Mouse (Mus musculus): ENCODE results near the gene Acacb. TPM values are rescaled to one million over a fixed set of nuclear protein-coding genes. Genes with fewer than 3 reads are reported as not detected.
A peak's percentile ranks its signal among the peaks of the same experiment; 100 is the strongest.

Gene Acacb
- total RNA-seq, 2 experiments from 2014 or later: 3.8 to 4.7 TPM

GRCm38 (mm10) chr5:114172936-114173335 is 26.6 kb downstream of the Acacb start:
- intact Hi-C loops (cut with DNase I): loop anchor here (10.0 kb wide), 1 partner anchor 132 kb away; no protein-coding TSS in a partner anchor
- no peak for DNase-seq (ENCODE audit: low spot score in 2 of 2)

- DNase-seq (ENCODE audit: low spot score in 2 of 2): no peak
- intact Hi-C loops (cut with DNase I): loop anchor here (10.0 kb wide), 1 partner anchor 131 kb away; no protein-coding TSS in a partner anchor
Observed at GRCm38 (mm10) chr5:114173458-114173857, 27.1 kb downstream of the Acacb start.

DNA sequence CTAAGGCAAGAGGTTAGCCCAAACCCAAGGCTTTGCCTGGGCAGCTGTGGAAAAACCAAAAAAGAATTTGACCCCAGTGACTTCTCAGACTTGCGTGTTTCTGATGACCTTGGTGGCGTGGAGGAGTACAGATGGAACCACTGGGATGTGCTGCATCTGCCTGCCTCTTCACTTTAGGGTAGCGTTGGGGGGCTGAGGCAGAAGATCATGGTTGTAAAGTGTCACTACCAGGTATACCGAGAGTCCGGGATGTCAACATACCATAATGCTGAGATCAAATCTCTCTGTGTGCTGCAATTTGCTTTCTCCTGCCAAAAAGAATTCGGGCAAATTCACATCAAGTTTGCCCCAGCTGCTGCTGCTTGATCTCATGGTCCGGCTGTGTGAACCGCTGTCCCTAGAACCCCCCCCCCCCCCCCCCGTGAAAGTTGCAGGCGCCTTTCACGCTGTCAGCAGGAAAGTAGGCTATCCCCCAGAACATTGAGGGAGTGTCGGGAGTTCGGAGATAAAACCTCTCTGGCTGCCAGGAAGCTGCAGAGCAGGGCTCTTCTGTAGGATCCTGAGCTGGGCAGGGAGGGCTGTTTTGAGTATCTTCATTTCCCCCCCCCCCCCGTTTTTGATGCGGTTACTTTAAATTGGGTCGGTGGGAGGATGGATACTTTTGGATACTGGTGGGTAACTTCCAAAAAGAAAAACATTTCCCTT is 27.7 kb downstream of the Acacb start:
- intact Hi-C loops (cut with DNase I): loop anchor here (10.0 kb wide), 1 partner anchor 131 kb away; no protein-coding TSS in a partner anchor
- no peak for DNase-seq (ENCODE audit: low spot score in 2 of 2)

DNA sequence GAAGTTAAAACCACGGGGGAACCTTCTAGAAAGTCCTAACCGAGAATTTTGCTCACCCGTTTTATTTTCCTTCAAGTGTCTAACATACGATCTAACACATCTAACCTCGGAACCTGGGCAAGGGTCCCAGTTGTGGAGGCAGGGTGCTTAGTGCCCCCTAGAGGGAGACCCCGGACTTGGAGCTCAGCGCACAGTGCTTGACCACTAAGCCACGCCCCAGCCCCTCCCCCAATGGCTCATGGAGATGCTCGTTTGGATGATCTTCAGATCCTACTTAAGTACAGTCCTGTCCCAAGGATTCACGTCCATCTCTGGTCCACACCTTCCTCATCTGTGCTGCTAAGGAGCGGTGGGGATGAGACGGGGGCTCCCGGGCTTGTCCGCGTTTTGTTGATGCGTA is 28.3 kb downstream of the Acacb start:
- no peak for DNase-seq (ENCODE audit: low spot score in 2 of 2)
- intact Hi-C loops (cut with DNase I): loop anchor here (10.0 kb wide), 1 partner anchor 130 kb away; no protein-coding TSS in a partner anchor

DNA sequence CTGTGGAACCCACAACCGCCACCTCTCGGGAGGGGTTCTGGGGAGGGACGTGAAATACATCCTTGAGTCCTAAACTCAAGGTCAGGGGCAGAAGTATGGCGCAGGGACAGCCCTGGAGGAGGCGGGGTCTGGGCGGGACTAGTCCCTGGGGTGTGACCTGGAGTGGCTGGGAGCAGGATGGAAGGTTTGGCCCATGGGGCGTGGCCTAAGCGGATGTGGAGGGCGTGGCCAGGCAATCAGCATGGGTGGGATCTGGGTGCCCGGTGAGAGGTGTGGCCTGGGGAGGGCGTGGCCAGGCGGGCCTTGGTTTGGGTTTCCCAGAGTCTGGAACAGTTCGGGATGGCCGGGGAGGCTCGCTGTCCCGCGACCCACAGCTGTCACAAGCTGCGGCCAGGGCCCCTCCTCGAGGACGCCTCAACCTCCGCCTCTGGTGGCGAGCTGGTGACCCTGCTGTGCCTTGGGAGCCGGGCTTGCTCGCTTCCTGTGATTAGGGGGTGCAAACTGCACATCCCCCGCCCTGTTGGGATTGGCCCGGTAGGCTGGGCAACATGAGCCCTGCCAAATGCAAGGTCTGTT is 29.3 kb downstream of the Acacb start:
- intact Hi-C loops (cut with DNase I): loop anchor here (10.0 kb wide), 1 partner anchor 129 kb away; no protein-coding TSS in a partner anchor
- DNase-seq (ENCODE audit: low spot score in 2 of 2): peak; percentile 60 to 79

- DNase-seq (ENCODE audit: low spot score in 2 of 2): no peak
- intact Hi-C loops (cut with DNase I): loop anchor here (10.0 kb wide), 1 partner anchor 128 kb away; no protein-coding TSS in a partner anchor
Observed at GRCm38 (mm10) chr5:114176548-114177400, 30.4 kb downstream of the Acacb start.

- DNase-seq (ENCODE audit: low spot score in 2 of 2): no peak
- intact Hi-C loops (cut with DNase I): loop anchor here (10.0 kb wide), 1 partner anchor 127 kb away; no protein-coding TSS in a partner anchor
Observed at GRCm38 (mm10) chr5:114177966-114178719, 31.8 kb downstream of the Acacb start.

- no peak for DNase-seq (ENCODE audit: low spot score in 2 of 2)
- intact Hi-C loops (cut with DNase I): loop anchor here (10.0 kb wide), 1 partner anchor 125 kb away; no protein-coding TSS in a partner anchor
Observed at GRCm38 (mm10) chr5:114179541-114179940, 33.2 kb downstream of the Acacb start.

DNA sequence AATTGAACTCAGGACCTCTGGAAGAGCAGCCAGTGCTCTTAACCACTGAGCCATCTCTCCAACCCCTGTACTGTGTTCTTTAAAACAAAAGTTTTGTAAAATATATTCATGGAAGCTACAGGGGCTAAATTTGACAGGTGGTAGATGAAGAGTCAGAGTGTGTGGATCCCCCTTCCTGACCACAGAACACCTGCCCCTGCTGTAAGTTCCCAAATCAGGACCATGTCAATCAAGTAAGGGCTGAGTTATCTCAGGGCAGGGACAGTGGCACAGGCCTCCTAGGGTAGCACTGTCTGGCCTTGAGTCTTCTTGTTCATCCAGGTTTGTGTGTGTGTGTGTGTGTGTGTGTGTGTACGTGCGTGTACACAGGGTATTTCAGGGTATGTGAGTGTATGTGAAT is 37.2 kb downstream of the Acacb start:
- intact Hi-C loops (cut with DNase I): no loop called here

DNA sequence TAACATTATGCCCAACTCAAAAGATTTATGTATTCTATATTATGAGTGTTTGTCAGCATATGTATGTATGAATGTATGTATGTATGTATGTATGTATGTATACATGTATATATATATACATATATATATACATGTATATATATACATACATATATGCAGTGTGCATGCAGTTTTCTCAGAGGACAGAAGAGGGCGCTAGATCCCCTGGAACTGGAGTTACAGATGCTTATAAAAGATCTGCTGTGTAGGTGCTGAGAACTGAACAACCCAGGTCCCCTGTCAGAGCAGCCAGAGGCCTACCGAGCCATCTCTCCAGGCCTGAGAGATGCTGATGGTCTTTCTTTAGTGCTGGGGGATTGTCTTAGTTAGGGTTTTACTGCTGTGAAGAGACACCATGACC is 40.8 kb downstream of the Acacb start:
- no peak for DNase-seq (ENCODE audit: low spot score in 2 of 2)
- intact Hi-C loops (cut with DNase I): no loop called here

More for the DNA sequence above, 37.2 kb downstream of the Acacb start:
- DNase-seq (ENCODE audit: low spot score in 2 of 2): no peak

- intact Hi-C loops (cut with DNase I): no loop called here
- DNase-seq (ENCODE audit: low spot score in 2 of 2): no peak
Observed at GRCm38 (mm10) chr5:114188900-114189464, 42.6 kb downstream of the Acacb start.

DNA sequence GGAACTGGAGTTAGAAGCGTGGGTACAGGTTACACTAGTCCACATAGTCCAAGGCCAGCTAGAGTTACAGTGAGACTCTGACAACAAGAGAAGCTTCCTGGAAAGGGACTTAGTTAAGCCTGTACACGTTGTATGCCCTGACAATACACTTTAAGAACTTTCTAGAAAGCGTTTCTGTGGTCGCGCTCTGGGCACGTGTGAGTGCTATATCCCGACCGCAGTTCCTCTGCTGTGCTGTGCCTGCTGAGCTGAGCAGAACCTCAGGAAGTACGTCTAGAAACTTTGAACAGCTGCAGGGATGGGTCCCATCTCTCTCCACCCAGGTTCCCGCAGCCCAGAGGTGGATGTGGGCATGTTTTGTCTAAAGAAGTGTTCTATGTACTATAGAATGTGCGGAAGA is 47.8 kb downstream of the Acacb start:
- intact Hi-C loops (cut with DNase I): no loop called here
- no peak for DNase-seq (ENCODE audit: low spot score in 2 of 2)

DNA sequence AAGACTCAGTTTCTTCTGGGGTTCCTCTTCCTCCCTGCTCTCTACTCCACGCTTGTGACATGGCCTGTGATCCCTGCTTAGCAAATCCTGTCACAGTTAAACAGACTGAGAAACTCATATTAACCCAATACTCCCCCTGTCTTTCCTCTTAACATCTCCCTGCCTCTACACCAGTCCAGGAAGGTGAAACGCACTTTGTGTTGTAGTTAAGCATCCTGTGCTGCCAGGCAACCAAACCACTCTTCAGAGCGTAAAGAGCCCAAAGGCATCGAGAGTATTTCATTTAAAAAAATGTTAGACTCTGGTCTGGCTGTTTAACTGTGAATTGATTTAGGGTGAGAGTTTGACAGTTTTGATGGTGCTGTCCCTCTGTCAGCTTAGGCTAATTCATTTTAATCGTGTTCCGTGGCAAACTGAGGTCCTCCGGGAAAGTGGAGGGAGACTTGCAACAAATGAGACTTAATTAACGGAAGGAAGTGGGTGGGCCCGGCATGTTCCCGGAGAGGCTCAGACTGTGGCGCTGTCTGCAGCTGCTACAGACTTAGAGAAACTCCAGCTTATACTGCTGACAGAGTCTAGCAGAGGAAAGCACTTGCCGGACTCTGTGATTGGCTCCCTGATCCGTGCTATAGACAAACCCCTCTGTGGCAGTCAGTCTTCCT is 52.9 kb downstream of the Acacb start:
- intact Hi-C loops (cut with DNase I): no loop called here
- peak; percentile 28 to 47 for DNase-seq (ENCODE audit: low spot score in 2 of 2)

- intact Hi-C loops (cut with DNase I): no loop called here
- no peak for DNase-seq (ENCODE audit: low spot score in 2 of 2)
Observed at GRCm38 (mm10) chr5:114206158-114206557, 59.8 kb downstream of the Acacb start.

- intact Hi-C loops (cut with DNase I): no loop called here
- DNase-seq (ENCODE audit: low spot score in 2 of 2): no peak
Observed at GRCm38 (mm10) chr5:114213183-114213582, 66.8 kb downstream of the Acacb start.

- intact Hi-C loops (cut with DNase I): no loop called here
- DNase-seq (ENCODE audit: low spot score in 2 of 2): no peak
Observed at GRCm38 (mm10) chr5:114218771-114219170, 72.4 kb downstream of the Acacb start.

GRCm38 (mm10) chr5:114226051-114226450 is 79.7 kb downstream of the Acacb start:
- DNase-seq (ENCODE audit: low spot score in 2 of 2): no peak
- intact Hi-C loops (cut with DNase I): no loop called here

- no peak for DNase-seq (ENCODE audit: low spot score in 2 of 2)
- intact Hi-C loops (cut with DNase I): no loop called here
Observed at GRCm38 (mm10) chr5:114228901-114229300, 82.6 kb downstream of the Acacb start.

Data from left cerebral cortex, postnatal 14 days (tissue).